Mouse (Mus musculus) retina, embryonic 14.5 days (tissue): Measurements from ENCODE around the gene Fam129c.

ENCODE experiments used
- DNase-seq: peaks from one replicate; pipeline ENCODE4 v3.0.0-alpha.2; 2015; ENCODE audit warnings: low spot score

Gene Fam129c

DNA sequence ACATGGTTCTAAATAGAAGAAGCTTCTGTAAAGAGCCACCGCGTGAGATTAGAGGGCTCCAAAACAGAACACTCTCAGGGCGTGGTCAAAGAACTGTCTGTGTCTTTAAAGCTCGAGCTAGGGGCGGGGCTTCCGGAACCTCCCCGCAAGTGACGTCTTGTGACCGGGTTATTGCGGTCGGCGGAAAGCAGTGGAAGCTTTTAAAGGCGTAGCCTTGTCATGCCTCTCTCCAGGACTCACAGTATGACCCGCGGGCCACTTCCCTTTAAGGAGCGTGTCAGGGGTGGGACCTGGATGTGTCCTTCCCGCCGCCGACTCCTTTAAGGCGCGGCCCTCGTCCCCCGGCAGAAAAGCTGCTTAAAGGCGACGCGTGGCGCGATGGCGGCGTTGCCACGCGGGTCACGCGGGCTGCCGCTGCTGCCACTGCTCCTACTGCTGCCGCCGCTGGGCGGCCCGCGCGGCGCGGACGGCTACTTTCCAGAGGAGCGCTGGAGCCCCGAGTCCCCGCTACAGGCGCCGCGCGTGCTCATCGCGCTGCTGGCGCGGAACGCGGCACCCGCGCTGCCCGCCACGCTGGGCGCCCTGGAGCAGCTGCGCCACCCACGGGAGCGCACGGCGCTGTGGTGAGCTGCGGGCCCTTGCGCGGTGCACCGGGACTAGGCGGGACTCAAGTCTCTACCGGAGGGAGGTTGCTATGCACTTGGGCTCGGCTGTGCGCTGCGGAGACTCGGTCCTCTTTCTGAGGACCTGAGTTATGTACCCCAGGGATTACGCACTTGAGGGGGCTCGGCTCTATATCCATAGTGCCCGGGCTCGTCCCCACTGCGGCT is 13.6 kb downstream of the Fam129c start, which contains the start of gene Colgalt1:
Colgalt1 (plus strand) TSS at position 177 of the 830 bp plus-strand sequence.
- peak; percentile 98 for DNase-seq

DNA sequence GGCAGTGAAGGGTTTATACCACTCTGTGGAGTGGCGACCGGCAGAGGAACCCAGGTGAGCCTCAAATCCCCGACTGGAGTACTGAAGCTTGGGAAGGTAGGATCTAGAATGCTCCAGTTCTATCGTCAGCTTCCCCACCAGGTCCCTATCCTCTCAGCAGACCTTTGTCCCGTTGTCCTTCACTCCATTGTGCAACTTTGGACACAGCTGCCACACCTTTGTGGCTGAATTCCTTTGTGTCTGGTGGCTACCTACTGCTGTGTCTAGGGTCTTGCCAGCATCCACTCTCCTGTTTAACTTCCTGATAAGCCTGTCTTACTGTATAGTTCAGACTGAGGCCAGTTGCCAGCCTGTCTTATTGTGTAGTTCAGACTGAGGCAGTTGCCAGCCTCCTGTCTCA is 14.7 kb downstream of the Fam129c start:
- no peak for DNase-seq

DNA sequence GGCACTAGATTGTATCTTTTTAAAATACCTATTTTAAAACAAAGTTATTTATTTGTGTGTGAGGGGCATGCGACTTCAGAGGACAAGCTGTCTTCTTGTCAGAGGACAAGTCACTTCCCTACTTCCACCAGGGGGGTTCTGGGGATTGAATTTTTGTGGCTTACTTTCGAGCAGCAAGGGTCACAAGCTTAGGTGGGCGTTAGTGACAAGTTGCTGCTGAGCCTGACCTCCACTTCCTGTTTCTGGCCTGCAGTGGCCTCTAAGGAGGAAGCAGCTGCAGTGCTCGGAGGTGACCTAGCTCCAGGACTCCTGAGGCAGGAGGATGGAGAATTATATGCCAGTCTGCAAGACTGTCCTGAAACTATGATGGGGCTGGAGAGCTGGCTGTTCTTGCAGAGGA is 16.0 kb downstream of the Fam129c start:
- no peak for DNase-seq

DNA sequence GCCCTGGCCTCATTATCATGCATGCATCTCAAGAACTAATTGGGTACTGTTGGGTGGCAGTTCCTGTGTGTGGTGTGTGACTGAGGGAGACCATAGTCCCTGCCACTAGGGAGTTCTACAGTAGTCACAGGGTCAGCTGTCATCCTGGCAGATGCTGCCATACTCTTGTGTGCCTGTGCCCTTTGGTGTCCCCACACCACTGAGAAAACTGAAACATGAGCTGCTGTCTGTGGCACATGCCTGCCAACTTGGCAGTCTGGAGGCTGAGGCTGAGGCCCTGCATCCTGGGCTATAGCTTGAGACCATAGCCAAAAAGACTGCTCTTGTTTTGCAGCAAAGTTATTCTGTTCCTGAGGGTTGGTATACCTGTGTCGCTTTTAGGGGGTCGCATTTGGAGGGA is 22.3 kb downstream of the Fam129c start:
- DNase-seq: no peak

DNA sequence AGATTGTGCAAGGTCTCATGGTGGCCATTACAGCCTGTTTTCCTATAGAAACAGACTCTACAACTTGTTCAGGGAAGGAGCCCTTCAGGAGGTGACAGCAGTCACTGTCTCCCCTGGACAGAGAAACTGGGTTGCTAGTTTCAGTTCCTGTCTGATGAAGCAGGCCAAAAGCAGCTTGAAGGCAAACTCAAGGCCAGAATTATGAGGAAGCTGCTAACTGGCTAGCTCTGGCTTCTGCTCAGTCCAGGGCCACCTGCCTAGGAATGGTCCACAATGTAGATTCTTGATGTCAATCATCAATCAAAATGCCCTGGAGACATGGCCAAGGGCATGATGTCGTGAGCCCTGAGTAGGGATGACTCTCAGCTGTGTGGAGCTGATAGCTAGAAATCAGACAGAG is 27.6 kb downstream of the Fam129c start:
- DNase-seq: no peak

DNA sequence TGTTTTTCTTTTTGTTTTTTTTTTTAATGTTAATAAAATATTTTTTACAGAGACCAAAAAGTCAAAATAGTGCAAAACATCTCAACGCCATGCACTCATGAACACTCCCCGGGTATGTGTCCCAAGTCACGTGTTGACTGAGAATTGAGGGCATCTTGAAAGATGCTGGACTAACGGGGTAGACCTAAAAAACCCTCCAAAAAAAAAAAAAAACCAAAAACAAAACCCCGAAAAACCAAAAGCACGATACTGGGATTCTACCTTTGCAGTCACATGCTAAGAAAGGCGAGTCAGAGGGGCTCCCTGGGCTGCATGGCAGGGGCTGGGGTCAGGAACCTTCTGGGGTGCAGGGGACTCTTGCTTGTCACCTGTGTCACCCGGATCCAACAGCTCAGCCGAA is 29.3 kb downstream of the Fam129c start:
- DNase-seq: no peak

DNA sequence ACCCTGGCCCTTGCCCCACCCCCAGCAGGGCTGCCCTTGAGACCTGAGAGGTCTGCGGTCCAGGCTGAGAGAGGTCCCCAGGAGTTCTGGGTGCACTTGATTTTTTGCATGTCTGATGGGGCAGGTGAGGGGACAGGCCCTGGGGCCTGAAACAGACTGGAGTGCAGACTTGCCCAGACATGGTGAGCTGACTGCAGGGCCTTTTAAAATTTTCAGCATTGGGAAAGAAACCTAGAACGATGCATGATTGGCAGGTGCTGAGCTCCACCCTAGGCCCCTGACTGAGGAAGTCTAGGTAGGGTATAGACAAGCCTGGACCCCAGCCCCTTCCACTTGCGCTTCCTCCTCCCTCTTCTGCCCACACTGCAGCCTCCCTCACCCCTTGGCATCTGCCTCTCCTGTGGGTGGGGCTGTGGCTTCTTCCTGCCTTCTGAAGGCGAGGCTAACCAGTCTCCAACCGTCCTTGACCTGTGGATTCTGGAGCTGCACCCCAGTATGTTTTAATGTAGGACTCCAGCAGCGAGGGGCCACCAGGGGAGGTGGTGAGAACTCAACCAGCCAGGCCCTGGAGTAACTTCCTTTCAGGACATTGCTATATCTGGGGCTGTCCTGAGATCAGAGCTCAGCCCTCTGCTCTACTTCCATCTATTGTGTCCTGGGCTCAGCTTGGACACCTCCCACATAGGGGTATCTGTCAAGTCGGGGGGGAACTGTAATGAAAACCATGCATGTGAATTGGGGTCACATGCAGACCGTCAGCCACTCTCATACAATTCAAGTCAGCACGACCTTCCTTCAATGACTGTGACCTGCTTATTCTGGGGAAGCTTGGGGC is 30.0 kb downstream of the Fam129c start:
- DNase-seq: no peak

DNA sequence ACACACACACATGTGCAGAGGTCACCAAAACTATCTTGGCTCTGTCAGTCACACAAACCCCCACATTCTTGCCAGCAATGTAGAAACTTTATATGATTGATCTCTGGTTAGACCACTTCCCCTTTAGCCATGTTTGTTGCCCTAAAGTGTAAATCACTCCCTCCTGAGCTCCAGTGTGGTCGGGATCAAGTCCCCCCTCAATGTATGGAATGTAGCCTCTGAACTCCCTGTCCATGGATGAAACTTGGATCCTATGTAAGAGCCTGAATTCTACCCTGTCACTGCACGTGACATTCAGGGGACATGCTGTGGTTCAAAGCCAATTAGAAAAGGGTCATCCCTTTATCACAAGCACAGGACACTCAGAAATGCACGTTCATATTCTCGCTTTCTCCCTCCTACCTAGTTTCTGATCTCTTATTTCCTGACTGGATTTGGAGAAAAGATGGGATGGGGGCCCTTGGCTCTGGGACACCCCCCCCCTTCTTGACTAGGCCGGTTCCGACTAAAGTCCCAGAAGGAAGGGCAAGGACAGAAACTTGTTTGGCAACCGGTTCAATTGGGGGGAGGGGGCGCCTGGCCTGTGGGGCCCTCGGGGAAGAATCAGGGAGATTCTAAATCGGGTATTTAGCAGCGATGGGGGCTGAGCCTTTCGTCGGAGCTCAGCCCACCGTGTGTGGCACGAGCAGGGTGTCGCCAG is 31.1 kb downstream of the Fam129c start:
- DNase-seq: no peak

DNA sequence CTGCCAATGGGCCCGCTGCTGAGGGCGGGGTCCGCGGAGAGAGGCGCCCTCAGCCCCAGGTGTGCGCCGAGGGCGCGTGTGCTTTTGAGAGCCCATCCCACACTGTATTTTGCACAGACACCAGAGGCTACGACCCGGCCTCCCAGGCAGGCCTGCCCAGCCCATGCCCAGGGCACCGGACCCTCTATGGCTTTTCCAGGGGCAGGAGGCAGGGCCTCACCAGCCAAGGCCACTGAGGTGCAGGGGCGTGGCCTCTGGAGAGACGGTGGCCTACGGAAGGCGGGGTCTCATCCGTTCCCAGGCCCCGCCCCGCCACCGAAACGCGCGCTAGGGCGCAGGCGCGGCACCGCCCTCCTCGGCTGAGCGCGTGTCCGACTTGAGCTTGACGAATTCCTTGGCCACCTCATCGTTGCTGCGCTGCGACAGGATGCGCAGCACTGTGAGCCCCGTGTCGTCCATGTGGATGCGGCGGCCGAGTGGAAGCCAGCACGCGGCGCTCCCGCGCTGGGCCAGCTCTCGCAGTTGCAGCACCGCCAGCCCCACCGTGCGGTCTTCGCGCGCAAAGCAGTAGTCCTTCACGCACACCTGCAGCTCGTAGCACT is 31.7 kb downstream of the Fam129c start:
- DNase-seq: peak; percentile 92

DNA sequence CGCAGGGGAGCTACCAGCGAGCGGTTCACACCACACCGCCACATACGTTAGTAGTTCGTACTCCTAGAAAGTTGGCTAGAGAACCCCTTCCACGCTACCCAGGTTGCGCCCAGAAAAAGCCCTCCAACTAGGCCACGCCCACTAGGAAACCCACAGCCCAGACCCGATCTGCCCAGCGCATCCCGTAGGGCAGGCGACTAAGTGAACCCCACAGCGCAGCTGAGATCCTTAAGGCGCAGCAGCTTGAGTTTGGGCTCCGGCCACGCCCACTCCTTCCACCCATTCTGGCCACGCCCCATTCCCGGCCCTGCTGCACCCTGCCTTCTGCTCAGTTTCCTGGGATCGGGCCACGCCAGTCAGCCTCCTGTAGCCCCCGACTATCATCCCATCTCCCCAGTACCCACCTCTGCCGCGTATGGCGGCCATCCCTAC is 32.3 kb downstream of the Fam129c start:
- peak; percentile 65 for DNase-seq

DNA sequence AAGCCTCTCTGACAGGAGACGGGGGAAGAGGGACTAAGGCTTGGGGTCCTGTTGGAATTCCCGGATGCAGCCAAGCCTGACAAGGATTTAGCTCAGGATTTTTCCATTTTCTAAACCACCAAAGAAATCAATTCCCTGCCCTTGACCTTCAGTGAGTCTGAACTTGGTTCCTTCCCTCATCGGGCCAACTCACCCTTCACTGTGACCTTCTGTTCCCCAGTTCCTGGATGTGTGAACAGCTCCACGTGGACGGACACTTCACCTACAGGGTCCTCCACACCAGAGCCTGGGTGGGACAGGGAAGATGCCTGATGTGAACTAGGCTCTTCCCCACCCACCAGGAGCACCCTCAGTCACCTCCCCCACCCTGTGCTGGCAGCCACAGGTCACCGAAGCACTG is 33.3 kb downstream of the Fam129c start:
- DNase-seq: no peak

DNA sequence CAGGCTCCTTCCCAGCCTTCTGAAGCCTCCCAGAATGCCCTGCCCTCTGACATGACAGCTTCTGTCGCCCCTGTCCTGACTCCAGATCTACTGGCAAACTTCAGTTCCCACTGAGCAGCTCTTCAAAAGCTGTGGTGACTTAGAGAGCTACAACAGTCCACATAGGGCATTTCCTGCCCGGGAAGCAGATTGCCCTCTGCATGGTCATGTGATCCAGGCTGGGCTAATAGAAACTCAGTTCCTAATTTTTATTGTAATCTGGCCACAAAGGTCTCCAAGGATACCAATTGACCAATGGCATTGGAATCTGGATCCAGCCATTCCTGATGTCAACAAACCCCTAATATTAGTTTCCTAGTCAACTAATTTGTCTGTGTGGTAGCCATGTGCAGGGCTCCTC is 34.4 kb downstream of the Fam129c start:
- no peak for DNase-seq

DNA sequence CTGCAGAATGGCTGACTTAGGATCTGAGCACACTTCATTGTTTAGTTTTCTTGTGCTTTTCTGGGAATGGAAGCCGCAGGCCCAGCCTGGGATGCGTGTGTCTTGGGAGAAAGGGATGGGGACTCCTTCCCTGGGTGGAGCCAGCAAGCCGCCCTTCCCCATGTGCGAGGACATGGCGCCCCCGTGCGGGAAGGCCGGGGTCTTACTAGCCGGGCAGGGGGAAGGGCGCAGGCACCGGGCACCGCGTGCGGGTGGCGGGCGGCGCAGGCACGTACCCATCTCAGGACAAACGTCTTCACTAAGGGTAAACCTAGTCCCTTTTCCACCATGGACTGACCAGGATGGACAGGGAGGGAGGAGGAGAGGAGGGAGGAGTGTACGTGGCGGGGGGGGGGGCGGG is 35.7 kb downstream of the Fam129c start:
- DNase-seq: no peak

DNA sequence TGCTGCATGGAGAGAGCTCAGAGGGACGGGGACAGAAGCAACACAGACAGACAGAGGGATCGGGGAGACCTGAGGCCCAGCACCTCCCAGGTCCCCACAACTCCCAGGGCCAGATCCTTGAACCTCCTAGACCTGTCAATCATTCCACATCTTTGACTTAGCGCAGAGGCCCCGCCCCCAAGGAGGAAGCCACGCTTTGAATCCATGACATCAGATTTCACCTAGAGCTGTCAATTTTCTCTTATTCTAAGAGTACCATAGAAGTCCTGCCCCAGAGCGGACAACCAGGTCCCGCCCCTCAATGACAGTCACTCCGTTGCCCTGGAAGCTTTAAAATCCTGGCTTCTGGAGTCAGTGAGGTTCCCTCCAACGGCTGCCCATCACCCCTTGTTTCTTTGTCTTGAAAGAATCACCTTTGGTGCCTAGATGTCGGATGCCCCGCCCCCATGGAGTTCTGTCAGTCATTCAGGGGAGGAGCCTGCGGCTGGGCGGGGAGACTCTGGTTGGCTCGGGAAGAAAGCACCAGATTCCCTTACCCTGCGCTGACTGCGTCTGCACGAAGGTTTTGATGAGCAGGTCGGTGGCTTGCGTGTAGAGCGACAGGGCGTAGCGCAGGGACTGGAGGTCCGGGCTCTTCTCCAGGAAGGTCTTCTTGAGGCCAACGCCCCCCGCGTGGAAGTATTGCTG is 36.7 kb downstream of the Fam129c start:
- peak; percentile 73 for DNase-seq

DNA sequence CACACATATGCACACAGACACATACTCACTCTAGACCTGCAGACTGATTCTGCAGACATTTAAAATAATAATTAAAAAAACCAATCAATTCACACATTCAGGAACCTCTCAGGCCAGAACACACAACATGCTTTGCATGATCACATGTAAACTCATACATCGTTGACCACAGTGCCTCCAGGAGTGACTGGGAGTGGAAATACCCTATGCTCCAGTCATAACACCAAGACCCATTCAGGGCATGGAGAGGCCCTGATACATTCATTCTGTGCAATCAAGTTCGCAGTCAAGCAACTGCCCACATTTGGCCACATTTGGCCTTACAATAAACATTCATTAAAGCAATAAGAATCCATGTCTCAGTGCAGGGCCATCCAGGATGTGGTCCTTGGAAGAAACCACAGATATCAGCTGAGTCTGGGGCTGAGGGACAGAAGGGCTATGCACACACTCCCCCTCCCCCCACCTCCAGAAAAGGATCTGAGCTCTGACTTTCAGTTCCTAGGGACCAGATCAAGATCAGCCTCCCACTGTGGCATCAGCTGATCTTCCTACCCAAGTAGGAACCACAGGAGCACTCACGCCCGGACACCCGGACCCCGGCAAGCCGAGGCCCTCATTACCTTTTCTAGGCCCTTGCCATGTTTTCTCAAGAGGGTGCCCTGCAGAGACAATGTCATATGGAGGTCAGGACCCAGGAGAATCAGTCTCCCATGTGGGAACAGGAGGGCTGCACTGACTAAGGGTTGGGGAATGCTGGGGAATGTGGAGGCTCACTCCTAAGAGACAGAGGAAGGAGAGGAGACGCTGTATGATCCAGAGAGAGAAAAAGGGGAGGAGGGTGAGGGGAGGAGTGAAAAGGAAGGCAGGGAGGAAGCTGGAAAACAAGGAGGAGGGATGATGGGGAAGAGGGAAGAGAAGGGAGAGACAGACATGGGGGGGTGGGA is 40.0 kb downstream of the Fam129c start:
- DNase-seq: no peak

DNA sequence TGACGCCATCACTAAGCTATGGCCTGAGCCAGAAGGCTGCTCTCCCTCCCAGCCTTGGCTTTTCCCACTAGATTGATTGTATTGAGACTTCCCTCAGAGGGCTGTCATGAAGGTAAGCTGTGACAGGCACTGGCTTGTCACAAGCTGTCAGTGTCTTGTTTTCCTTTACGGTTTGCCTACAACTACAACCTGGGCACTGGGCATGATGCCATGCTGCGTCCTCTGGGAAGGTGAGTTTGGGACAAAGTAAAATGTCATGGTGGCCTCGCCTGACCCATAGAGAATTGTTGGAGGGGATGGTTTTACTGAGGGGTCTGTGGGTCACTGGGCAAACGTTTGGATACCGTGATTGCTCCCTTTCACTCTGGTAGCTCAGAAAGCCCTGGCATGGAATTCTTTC is 40.9 kb downstream of the Fam129c start:
- no peak for DNase-seq

DNA sequence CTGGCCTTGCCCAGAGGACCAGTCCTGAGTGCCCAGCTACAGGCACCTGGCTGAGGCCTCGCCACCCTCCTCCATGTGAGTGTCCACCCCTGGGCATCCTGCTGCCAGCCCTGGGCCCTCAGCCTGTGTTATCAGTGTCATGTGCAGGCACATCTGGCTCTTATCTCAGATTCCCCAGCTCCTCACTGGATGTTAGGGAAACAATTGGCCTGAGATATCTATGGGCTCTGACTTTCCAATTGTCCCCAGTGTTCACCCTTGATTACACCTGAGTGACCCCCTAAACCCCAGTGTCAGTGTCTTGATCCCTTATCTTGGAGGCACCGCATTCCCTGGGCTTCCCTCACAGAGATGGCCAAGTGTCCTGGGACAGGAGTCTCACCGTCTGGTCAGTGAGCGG is 41.9 kb downstream of the Fam129c start:
- DNase-seq: no peak

DNA sequence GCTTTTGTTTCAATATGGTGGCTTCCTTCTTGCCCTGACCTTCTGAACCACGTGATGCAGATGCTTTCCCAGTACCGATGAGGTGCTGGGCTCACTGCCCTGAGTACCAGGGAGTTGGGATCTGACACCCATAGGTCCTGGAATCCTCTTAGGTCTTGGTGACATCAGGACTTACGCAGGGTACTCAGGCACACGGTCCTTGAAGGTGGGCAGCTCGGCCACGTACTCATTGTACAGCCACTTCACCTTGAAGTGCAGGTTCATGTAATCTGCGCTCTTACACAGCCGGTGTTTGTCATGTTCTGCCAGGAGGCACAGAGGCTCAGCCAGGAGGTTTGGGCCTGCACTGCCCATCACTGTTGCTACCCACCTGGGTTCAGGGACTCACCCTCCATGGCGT is 48.1 kb downstream of the Fam129c start:
- no peak for DNase-seq

DNA sequence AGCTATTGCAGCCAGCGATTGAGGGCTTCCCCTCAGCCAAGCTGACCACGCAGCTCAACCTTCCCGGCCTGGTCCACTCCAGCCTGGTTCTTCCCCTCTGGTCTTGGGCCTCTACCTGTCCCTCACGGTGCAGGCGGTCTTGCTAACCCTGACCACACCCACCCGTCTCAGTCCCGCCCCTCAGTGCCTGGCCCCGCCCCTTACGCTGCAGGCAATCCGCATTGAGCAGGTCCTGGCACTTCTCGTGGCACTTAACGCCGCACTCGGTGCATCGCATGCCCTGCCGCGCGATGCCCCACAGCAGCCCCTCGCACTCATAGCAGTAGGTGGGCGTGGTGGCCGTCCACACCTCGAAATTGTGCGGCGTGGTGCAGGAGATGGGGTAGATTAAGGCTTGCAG is 57.2 kb downstream of the Fam129c start:
- peak; percentile 44 for DNase-seq
